Mouse (Mus musculus) liver, adult (tissue): ENCODE measurements around the gene Epn1.

Source experiments
- GATA4 ChIP-seq: IDR thresholded peaks from 2 replicates; pipeline ENCODE4 v1.6.1; 2014; ENCODE audit warnings: mild to moderate bottlenecking, low read length; ENCODE audit not compliant: insufficient replicate concordance

Epn1 gene

DNA sequence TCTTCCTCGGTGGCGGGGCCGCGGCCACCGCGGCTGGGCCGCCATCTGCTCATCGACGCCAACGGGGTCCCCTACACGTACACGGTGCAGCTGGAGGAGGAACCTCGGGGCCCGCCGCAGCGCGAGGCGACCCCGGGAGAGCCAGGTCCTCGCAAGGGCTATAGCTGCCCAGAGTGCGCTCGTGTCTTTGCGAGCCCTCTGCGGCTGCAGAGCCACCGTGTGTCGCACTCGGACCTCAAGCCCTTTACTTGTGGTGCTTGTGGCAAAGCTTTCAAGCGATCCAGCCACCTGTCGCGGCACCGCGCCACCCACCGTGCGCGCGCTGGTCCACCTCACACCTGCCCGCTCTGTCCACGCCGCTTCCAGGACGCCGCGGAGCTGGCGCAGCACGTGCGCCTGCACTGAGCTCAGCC, 27.1 kb upstream of the Epn1 start:
- TF ChIP-seq GATA4, result no peak

DNA sequence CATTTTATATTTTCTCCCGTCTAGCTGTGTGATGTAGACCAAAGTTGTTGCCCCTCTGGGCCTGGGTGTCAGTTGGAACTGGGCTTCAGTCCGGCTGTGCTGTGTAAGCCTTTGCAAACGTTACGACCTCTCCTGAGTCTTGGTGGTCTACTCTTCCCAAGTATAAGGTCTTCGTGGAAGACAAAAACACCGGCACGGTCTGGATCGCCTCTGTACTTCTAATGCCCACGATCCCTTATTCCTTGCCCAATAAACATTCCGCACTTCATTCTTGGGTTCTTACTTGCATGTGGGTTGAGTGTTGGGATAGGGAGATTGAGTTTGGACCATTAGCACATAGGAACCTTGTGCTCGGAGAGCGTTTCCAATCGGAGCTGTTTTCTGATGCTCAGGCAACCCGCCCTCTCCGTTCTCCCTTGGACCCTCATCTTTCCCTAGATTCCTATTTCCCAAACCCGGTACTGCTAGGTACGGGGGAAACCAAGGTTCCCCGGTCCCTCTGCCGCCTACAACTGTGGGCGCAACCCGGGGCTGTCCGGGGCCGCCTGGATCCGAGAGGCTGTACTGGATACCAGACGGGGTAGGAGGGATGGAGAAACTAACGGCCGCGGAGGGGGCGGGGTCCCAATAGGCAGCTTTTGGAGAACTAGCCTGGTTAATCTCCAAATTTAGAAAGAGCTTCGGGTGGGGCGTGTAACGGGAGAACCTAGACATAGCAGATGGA, 26.4 kb upstream of the Epn1 start:
- no peak for TF ChIP-seq GATA4

DNA sequence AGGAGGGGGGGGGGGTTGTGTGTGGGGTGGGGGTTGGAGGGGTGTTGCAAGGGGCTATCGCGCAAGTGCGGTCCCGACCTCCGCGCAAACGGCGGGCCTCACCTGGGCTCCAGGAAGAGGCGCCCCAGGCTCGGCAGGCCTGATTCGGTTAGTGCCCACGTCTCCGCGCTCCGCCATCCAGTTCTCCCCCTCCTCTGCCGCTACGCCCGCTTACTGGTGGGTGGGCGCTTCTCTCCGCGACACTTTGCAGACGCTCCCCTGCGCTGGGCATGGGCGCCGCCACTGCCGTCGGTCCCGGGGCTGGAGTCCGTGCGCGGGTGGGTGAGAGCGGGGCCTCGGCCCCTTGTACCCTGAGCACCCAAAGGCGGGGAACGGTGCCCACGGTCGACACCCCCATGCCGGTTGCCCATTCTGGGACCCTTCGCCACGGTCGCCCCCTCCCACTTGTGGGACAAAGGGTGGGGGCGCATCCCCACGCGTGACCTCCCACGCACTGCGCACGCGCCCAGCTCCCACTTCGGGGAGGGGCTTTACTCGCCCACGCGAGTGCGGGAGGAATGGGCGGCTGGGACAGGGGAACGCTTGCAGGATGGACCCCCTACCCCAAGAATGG, 23.3 kb upstream of the Epn1 start:
- TF ChIP-seq GATA4, result no peak

DNA sequence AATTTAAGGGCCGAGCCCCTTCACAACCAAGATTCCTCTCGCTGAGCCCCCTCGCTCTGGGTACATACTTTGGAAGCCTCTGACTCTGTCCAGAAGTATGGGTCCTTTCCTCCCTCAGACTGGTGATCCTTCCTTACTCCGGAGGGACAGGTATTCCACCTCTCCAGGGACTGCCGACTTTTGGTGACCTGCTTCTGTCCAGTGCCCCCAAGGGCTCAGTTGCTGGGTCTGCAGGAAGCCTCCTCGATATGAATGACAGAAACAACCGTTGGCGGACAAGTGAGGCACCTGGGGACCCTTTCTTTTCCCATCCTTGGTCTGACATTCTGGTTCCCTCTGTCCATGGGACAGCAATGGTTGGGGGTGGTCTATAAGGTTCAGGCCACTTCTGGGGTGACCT, 22.7 kb upstream of the Epn1 start:
- TF ChIP-seq GATA4, result no peak

DNA sequence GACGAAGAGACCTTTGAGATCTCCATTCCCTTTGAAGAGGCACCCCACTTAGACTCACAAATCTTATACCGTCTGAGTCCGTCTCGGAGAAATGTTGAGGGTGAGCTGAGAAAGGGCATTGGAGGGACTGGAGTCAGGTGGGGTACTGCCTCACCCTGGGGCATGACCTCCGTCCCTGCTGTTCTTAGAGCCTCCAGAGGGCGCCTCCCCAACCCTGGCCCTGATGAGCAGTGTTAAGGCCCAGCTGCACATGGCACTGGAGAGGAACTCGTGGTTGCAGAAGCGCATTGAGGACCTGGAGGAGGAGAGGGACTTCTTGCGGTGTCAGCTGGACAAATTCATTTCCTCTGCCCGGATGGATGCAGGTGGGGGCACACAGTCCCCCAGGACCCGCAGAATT, 22.2 kb upstream of the Epn1 start:
- TF ChIP-seq GATA4, result no peak

DNA sequence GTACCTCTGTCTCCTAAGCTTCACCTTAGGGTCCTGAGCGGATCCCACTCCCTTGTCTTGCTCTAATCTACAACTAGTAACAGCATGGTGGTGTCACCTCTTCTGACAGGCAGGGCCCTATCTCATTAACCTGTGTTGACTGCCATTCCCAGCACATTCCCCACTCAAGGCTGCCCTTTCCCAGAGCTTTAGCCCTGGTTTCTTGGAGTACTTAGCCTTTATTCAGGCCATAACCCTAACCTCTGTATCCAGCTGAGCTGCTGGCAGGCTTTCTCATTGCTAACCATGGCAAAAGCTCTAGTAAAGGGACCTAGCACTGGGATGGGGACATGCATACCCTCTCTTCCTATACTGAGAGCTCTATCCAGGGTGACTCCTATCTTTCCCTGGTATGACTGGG, 21.4 kb upstream of the Epn1 start:
- TF ChIP-seq GATA4, result no peak

DNA sequence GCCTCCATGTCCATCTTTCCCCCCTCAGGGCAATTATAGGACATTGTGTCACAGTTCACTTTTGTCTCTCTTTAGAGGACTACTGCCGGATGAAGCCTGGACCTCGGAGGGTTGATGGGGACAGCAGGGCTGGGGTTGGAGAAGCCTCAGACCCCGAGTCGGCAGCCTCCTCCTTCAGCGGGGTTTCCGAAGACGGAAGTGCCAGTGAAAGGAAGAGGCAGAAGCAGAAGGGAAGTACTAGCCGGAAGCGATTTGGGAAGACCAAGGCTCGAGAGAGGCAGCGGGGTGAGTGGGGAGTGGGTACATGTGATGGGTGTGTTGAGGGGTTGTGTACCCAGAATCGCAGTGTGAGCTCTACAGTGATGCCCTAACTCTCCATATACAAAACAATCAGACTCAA, 20.6 kb upstream of the Epn1 start:
- TF ChIP-seq GATA4, result no peak

DNA sequence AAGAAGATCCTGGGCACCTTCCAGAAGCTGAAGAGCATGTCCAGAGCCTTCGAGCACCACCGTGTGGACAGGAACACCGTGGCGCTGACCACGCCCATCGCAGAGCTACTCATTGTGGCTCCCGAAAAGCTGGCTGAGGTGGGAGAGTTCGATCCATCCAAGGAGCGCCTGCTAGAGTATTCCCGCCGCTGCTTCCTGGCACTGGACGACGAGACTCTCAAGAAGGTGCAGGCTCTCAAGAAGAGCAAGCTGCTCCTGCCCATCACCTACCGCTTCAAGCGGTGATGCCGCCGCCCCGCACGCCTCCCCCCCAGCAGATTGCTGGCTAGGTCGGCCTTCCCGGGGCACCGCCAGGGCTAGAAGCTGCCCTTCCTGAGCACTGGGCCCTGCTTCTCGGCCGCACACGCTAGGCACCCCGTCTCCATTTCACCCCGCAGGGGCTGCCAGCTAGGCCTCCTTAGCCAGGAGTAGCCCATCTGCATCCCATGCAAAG, 19.8 kb upstream of the Epn1 start:
- no peak for TF ChIP-seq GATA4

DNA sequence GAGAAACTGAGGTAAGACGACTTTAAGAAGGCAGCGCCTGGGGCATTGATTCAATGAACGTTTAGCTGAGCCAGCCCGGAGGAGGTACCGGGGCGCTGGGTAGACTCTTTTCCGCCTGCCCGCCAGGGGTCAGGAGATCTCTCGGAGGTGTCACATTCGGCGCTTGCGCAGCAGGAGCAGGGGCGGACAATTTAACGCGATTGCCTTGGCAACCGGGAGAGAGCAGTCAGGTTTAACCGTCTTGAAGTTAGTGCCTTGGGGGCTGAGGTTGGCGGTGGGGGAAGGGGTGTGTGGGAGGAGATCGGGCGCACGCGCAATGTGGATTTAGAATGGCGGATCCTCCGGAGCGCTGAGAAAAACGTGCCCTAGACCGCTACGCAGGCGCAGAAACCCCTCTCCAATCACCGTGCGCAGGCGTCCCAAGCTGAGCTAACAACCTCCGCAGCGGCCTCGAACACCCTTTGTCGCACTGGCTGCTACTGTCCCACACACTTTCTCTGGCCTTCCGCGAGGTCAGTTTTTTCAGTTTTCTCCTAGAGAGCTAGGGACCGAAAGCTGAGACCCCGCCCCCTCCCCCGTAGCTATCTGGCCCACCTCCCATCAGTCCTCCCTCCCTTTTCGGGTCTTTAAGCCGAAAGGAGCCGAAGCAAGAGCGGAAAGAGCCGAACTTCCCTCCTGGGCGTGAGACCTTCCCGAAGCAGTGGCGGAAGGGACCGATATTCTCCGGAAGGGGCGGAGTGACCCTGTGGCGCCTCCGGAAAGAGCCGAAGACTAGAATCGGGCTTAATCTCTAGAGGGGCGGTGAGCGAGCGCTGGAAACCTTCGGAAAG, 18.9 kb upstream of the Epn1 start:
- peak; percentile 46; the same call in 1 of the 2 replicates for TF ChIP-seq GATA4

DNA sequence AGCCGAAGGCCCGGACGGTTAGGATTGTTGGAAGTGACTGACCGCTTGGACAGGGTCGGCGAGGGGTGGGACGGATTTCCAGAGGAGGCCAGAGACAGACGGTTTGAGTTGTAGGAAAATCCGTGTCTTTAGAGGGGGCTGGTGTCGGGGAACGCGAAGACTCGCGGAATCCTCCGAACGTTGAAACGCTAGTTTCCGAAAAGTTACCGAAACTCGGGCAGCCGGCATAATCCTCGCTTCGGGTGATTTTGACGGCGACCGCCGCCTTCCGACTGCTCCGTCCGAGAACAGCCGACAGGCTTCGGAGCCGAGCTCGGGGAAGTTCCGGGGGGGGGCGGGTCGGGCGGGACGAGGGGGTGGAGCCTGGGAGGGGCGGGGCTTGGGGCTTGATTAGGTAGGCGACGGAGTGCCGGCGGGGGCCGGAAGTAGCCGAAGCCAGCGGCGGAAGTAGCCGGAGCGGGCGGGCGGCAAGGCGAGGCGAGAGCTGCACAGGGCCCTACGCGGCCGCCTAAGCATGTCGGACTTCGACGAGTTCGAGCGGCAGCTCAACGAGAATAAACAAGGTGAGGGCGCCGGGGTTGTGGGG, 18.2 kb upstream of the Epn1 start, which contains the start of gene U2af2:
Gene U2af2 (plus strand): TSS at position 370 of the 586 bp plus-strand sequence.
- TF ChIP-seq GATA4, result peak; percentile 4; the same call in 1 of the 2 replicates

DNA sequence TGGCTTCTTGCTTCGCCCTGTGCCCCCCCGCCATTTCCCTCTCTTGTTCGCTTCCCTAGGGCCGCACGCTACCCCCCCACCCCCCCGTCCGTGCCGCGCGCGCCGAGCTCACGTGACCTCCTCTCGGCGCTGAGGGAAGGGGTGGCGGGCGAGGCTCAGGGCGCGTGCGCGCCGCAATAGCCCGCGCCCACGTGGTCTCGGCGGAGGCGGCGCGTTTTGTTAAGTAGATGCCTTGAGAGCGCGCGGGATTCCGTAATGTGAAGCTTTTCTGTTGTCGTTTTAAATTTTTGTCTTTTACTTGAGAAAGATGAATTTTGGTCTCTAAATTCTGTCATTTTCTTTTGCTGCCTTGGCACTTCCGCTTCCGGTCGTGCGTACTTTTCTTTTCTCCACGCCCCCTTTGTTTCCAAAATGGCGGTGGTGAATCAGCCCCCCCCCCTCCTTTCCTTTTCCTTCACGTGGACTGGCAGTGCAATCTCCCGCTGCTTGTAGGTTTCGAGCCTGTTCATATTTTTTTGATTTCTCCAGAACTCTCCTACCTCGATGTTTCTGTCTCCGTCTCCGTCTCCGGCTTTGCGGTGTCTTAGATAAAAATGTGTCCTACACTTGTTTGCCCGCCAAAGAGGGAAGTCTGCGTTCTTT, 17.6 kb upstream of the Epn1 start:
- no peak for TF ChIP-seq GATA4

DNA sequence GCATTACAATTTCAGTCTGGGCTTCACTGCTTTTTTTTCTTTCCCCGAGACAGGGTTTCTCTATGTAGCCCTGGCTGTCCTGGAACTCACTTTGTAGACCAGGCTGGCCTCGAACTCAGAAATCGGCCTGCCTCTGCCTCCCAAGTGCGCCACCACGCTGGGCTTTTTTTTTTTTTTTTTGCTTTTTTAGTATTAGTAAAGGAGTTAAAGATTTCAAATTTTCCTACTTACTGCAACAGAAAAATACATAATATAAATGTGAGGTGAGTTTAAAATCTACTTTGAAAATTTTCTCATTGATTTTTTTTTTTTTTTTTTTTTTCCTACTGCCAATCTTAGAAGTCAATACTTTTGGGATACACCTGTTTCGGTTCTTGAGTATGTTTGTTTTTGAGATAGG, 15.1 kb upstream of the Epn1 start:
- no peak for TF ChIP-seq GATA4

DNA sequence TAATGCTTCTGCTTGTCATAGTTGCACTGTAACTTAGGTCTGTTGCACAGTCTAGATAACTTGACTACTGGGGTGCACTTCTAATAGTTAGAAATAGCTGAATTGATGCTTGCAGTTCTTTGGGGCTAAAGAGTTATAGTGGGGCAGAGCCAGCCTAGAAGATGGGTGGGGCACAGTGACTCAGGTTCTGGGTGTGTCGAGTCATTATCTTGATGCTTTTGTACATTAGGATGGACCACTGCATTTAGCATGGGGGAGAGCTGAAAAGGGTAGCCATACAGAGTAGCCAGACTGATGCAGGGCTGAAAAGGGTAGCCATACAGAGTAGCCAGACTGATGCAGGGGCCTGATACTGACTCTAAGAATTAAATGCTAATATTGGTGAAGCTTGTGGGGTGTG, 6.4 kb upstream of the Epn1 start:
- TF ChIP-seq GATA4, result no peak

DNA sequence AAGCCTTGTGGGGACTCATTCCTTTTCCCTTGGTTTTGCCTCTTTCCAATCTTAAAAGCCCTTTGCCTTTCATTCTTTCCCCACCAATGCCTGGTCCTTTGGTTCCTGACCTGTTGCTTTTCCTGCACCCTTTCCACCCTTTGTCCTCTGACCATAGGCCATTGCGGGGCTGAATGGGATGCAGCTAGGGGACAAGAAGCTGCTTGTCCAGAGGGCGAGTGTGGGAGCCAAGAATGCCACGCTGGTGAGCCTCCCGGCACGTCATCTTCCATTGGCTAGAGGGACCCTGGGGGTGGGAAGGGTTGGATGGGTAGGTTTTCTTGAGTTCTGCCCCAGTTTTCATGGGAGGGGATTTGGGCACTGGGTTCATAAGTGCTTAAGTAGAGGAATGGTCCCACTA, 5.1 kb upstream of the Epn1 start:
- no peak for TF ChIP-seq GATA4

DNA sequence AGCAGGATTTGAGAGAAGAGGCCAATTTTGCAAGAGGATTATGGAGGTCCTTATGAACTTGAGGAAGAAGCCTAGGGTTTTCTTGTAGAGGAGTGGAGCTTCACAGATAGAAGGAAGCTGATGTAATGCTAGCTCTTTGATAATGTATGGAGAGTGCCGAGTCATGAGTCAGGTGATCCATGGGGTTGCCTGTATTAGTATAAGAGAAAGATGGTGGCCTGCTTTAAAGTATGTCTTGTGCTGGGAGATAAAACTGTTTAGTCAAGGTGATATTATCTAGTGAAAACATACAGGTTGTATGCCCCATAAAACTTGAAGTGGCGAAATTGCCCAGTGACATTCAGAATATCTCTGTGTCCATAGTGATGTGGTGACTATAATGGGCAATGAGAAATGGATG, 3.1 kb upstream of the Epn1 start:
- TF ChIP-seq GATA4, result no peak

DNA sequence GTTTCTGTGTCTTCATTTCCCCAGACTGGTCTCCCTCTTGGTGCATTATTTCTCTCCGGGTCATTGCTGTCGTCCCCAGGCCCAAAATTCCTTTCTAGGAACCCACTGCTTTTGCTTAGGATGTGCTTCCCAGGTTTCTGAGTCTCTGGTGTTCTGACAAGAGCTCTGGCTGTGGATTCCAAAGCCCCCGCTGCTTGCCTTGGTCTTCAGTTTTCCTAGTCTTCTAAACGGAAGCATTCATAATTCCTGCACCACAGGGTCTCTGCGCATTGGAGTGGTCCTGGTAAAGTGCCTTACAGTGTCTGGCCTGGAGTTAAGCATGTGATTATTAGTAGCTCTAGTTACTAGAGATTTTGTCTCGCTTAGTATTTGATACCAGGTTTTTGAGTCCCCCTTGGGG, 780 bp downstream of the Epn1 start:
- TF ChIP-seq GATA4, result no peak

DNA sequence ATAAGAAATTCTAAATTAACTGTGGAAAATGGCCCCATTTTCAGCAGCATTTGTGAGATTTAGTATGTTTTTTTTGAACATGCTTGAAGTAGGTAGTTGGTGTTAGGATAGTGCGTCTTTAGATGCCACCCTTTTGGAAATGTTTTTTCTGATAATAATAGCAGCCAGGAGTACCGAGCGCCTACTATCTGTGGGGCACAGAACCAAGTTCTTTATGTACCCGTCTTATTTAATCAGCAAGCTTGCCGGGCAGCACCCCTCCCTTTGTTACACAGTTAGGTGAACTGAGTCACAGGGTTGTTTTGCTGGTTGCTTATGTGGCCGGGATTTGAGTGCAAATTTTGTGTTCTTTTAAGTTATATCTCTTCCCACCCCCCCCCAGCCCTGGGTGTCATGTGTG, 1.2 kb downstream of the Epn1 start:
- no peak for TF ChIP-seq GATA4
